Mouse (Mus musculus) liver, adult (tissue): ENCODE measurements around the gene Fkbpl.

Source experiments
- GATA4 ChIP-seq: IDR thresholded peaks from 2 replicates; pipeline ENCODE4 v1.6.1; 2014; ENCODE audit warnings: mild to moderate bottlenecking, low read length; ENCODE audit not compliant: insufficient replicate concordance

Fkbpl gene

DNA sequence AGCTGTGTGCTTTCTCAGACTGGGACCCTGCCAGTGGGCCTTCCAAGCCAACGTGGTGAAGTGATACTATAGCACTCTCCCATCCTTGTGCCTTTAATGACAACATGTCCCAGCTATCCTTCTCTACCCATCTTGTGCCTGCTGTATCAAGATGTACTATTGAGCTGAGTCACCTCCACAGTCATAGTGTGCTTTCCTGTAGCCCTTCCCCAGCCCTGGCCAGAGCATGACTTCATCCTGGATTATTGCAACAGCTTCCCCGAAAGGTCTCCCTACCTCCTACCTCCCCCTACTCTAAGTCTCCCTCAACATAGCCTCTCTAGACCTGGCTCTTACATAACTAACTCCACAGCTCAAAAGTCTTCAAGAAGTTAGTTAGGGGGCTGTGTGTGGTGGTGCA is 8.9 kb upstream of the Fkbpl start:
- TF ChIP-seq GATA4 = no peak

GRCm38 (mm10) chr17:34637459-34637858 is 7.1 kb upstream of the Fkbpl start:
- TF ChIP-seq GATA4 = no peak

- TF ChIP-seq GATA4 = no peak
Observed at GRCm38 (mm10) chr17:34639461-34640255, 4.9 kb upstream of the Fkbpl start.

DNA sequence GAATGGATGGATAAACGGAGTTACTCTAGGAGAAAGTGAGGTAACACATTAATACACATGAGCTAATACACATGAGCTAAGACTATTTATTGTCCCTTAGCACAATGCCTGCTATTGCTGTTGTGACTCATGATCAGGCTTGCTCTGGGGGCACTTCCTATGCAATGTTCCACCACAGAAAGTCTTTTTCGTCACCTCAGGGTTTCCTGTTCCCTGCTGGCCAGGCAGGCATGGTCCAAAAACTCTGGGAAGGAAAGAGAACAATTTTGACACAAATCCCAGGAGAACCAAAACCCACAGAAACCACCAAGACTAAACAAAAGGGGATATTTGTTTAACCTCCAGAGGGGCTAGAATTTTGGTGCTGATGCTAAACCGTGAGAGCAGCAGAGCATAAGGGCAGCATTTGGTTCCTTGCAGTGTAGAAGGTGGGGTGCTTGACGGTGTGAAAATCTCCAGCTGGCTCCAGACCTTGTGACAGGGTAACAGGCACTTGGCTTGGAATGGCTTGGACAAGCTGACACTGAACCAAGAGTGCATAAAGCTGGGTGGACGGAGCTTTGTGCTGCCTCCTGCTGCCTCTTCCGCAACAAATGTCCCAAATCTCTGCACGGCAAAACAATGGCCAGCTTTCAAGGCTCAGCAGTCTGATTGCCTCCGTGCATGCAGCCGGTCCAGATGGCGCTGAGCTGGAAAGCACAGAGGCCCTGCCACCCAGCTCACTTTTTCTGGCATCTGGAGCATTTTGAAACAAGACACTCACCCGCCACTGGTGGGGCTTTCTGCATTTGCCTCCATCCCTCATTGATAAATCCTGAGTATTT is 3.6 kb upstream of the Fkbpl start:
- TF ChIP-seq GATA4 = no peak

- TF ChIP-seq GATA4 = no peak
Observed at GRCm38 (mm10) chr17:34641945-34642344, 2.6 kb upstream of the Fkbpl start.

- no peak for TF ChIP-seq GATA4
Observed at GRCm38 (mm10) chr17:34643379-34643778, 1.2 kb upstream of the Fkbpl start.

DNA sequence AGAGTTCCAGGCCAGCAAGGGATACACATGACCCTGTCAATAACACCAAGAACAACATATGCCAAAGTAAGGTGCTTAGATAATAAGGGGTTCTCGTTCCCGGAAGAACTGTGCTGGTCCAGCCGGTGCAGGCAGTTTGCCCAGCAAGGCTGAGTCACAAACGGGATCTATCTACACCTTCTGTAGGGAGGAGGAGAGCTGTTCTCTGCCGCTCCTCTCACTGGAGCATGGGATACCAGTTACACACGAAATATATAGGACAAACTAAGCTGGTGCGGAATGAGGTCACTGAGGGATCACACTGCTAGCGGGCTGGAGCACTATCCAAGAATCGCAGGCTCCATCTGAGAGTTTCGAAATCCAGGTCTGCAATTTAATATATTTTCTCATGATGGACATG is 620 bp upstream of the Fkbpl start:
- no peak for TF ChIP-seq GATA4

DNA sequence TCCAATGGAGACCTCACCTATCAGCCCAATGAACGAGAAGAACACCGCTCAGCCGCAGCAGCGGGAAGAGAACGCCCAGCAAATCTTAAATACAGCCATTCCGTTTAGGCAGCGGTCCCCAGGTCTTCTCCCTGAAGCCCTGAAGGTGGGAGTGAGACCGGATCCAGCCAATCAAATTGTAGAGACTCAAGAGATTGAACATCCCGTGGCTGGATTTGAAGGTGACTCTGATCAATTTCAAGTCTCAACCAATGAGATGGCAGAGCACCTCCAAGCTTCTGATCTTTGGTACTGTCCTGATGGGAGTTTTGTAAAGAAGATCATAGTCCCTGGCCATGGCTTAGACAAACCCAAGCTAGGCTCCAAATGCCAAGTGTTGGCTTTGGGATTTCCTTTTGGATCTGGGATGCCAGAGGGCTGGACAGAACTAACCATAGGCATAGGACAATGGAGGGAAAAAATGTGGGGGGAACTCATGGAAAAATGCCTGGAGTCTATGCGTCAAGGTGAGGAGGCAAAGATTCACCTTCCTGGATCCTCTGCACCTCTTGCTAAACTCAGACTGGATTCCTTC is 779 bp downstream of the Fkbpl start:
- TF ChIP-seq GATA4 = no peak

GRCm38 (mm10) chr17:34645831-34646511 is 1.4 kb downstream of the Fkbpl start:
- TF ChIP-seq GATA4 = no peak

GRCm38 (mm10) chr17:34646906-34647787 is 2.6 kb downstream of the Fkbpl start, which contains the start of gene Atf6b:
Gene Atf6b (plus strand): TSS chr17:34647146.
- TF ChIP-seq GATA4 = no peak; the same call in 1 of the 2 replicates

DNA sequence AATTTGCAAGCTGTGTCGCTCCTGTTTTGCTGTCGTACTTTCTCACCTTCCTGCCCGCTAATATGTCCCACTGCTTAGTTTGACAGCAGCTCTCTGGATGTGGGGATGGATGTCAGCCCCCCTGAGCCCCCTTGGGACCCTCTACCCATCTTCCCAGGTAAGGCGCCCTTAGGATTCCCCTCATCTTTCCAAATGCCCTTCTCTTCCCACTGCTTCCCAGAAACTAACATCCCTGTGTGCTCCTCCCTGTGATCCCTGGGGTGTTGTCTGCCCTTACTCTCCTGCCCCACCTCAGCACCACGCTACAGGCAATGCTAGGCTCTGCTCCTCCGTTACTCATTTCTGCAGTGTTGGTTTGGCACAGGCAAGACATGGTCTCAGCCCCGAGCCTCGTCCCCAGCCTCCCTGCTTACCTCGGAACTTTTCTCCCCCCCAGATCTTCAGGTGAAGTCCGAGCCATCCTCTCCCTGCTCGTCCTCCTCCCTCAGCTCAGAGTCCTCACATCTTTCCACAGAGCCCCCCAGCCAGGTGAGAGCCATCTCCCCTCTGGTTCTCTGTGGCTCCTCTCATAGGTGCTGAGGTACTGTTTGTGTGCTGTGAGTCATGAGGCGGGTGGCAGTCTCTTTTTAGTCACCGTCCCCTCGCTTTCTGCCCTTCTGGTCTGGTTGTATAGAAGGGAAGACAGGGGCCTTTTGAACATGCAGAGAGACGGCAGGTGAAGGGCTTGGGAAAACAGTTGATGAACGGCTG is 3.8 kb downstream of the Fkbpl start:
- no peak for TF ChIP-seq GATA4

- TF ChIP-seq GATA4 = no peak
Observed at GRCm38 (mm10) chr17:34649106-34649864, 4.7 kb downstream of the Fkbpl start.

DNA sequence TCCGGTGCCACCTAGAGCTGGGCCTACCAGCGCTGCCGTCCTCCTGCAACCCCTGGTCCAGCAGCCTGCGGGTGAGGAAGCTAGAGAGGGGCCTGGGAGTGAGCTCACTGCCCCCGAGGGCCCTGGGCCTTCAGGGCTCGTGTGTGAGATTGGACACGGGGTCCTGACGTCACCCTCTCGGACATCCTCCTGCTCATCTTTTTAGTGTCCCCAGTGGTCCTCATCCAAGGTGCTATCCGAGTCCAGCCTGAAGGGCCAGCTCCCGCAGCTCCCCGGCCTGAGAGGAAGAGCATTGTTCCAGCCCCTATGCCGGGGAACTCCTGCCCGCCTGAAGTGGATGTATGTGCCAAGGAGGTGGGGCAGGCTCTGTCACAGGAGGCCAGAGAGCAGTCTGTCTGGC is 6.2 kb downstream of the Fkbpl start:
- TF ChIP-seq GATA4 = no peak

DNA sequence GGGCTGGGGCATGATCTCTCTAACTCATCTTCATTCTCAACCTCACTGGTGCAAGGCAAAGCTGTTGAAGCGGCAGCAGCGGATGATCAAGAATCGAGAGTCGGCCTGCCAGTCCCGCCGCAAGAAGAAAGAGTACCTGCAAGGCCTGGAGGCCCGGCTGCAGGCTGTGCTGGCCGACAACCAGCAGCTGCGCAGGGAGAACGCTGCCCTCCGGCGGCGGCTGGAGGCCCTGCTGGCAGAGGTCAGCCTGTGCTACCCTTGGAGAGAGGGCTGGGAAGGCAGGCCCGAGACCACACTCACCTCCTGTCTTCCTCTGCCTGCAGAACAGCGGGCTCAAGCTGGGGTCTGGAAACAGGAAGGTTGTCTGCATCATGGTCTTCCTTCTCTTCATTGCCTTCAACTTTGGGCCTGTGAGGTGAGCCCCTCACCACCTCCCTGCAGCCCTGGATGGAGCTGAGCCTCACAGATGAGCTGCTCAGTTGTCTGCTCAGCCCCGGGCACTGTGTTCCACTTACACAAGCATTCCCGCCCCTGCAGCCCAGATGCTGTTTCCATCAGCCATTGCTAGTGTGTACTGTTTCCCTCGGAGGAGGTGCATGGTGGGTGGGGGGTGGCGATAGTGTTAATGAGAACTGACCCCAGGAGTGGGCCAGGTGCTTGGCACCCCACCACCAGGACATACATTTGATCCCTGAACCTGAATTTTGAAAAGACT is 7.1 kb downstream of the Fkbpl start:
- TF ChIP-seq GATA4 = no peak
